Mouse (Mus musculus): ENCODE measurements around the gene Abat. TPM values are rescaled to one million over a fixed set of nuclear protein-coding genes. Genes with fewer than 3 reads are reported as not detected.

The Abat gene
- total RNA-seq, 2 experiments from 2014 or later, result 2.4 TPM; not detected in 1

DNA sequence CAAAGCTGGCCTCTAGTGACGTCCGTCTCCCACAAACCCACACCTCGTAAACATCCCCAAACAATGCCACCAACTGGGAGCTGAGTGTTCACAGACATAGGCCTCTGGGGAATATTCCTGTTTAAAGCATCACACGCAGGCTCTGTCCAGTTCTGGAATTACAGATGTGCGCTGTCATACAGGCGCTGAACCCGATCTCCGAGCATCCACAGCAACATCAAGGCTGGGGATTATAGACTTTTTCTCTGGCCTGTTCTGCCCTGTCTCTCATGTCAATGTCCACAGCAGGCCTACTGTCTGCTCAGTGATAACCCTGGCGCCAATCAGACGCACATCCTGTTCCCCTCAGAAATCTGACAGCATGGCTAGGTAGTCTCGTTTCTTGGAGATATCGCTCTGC, 57.1 kb downstream of the Abat start:
- no peak for ATAC-seq (replicated peaks; ENCODE audit: low FRiP score, poor library complexity, severe bottlenecking)

DNA sequence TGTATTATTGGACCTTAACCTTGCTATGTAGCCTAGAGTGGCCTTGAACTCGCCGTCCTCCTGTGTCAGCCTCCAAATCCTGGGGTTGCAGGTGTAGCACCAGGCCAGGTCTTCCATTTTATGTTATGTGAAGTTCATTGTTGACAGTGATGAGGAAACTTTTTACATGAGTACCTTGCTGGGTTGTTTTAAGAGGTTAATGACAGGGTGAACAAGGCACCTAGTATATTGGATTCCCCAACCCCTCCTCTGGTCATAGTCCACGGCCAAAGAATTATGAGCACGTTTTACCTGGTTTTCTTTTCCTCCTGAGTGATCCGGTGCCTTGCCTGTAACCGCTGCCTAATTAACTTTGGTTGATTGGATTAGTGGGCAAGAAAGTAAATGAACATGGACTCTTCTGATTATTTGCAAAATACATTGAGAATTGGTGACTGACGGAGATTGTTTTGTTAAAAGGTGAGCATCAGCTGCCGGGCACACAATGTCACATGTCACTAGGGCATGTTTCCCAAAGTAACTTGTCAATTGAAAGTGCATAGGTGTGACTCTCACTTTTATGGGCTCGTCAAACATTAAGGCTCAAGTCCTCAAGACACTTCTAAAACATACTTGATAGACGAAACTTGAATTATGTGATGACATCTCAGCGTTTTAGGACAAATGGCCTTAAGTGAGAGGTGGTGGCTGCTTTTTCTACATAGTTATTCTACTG, 57.8 kb downstream of the Abat start:
- no peak for ATAC-seq (replicated peaks; ENCODE audit: low FRiP score, poor library complexity, severe bottlenecking)

DNA sequence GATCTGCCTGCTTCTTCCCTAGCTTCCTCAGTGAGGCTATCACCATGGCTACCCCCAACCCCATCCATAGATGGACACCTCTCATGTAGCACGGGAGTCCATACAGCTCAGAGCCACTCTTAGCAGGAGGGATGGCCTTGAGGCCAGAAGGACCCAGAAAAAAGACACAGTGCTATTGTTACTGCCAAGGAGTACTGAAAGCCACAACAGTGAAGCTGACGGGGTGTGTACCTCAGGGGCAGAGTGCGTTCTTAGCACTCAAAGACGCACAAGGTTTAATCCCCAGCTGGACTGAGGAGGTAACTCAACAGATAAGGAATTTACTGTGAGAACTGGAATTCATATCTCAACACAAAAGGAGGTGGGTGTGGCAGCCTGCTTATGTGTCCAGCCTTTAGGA, 59.8 kb downstream of the Abat start:
- ATAC-seq (replicated peaks; ENCODE audit: low FRiP score, poor library complexity, severe bottlenecking), result no peak

DNA sequence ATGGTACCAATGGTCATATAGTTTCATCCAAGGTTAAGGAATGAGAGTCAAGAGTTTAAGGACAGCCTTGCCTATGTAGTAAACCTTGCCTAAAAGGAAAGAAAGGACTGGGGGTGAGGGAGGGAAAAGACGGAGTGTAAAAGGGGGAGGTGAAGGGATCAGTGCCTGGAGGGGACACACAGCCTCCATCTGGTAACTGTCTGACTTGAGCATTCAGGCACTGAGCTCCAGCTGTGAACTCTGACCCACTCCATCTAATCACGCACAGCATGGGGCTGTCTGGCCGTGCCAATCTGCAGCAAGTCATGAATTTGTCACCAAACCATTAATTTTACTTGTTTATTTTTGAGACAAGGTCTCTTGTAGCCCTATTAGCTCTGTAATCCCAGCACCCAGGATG, 60.5 kb downstream of the Abat start:
- no peak for ATAC-seq (replicated peaks; ENCODE audit: low FRiP score, poor library complexity, severe bottlenecking)

DNA sequence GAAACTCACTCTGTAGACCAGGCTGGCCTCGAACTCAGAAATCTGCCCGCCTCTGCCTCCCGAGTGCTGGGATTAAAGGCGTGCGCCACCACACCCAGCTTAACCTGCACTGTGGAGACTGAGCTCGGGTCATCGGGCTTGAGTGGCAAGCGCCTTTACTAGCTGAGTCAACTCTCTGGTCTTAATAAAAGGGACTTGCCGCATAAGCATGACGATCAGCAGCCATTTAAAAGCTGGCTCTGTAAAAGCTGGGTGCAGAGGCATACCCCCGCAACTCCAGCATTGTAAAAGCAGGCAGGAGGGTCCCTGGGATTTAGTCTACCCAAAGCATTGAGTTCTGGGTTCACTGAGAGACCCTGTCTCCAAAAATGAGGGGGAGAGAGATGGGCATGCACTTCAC, 61.1 kb downstream of the Abat start:
- ATAC-seq (replicated peaks; ENCODE audit: low FRiP score, poor library complexity, severe bottlenecking), result no peak

DNA sequence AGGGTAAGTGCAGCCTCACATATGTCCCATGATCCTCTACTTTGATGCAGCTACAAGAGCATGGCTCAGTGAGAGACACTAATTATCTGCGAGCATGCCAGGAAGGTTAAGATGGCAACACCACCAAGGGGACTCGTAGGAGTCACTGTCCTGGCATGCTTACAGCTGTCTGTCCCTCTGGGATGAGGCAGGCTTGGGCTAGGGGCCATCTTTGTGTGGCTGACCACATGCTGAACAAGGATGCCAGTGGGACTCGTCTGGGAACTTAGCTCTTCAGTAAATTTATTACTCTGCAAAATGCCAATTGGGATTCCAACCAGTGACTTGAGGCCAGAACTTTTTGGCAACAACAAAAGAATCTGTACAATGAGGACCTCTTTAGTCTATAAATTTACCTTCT, 62.9 kb downstream of the Abat start:
- ATAC-seq (replicated peaks; ENCODE audit: low FRiP score, poor library complexity, severe bottlenecking), result no peak

DNA sequence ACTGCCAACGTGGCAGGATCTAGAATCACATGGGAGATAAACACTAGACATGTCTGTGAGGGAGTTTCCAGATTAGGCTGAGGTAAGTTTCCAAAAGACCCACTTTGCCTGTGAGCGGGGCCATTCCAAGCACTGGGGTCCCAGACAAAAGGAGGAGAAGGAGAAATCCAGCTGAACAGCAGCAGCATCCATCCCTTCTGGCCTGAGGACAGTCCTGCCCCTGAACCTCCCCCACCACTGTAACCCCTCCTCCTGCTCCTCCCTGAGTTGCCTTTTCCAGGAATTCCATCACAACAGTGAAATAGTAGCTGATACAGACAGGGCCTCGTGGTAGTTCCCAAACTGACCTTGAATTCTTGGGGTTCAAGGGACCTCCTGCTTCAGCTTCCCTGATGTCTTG, 63.7 kb downstream of the Abat start:
- no peak for ATAC-seq (replicated peaks; ENCODE audit: low FRiP score, poor library complexity, severe bottlenecking)

DNA sequence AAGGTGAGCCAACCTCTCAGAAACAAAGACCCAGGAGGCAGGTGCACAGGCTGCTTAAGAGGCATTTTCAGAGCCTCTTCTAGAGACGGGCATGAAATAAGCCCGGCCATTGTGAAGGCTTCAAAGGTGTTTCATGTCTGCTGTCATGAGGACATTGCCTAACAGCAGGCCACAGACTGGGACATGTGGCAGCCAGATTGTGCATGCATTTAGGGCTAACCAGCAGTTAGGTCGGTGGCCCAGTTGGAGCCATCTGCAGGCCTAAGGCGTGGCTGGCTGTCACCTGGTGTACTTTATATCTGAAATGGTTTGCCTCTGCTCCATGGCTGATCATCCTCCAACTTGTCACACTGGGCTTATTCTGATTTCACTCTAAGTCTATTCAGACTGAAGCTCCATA, 65.1 kb downstream of the Abat start:
- no peak for ATAC-seq (replicated peaks; ENCODE audit: low FRiP score, poor library complexity, severe bottlenecking)

DNA sequence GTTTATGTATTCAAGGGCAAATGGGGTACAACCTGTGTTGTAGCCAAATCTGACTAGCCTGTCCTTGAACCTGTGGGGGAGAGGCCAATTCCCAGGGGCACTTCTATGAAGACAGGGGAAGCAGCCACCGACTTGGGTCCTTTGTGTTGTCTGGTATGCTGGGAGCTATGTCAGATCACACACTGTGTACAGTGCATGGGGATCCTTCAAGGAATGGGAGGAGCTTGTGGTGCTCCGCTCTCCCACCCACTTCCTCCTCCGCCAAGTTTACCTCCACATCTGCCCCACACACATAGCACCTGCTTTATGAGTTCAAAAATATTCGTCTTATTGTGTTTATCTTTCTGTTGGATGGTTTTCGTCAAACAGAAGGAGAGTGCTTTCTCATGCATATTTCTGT, 66.3 kb downstream of the Abat start:
- no peak for ATAC-seq (replicated peaks; ENCODE audit: low FRiP score, poor library complexity, severe bottlenecking)

DNA sequence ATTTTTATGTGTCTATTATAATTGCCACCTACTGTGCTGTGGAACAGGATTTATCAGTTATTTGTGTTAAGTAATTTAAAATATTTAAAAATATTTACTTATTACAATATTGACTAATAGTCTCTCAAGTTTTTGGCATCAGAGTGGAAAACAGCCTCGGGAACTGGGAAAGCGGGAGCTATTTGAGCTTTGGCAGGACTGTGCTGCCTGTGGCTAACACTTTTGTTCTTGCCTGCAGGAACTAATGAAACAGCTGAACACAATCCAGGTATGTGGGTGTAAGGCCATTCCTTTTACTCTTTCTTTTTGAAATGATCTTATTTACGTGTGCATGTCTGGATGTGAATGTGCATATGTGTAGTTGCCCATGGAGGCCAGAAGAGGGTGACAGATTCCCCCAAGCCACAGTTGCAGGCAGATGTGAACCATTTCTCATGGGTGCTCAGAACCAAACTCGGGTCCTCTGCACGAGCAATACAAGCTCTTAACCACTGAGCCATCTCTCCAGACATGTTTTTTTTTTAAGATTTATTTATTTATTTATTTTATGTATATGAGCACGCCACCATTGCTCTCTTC, 68.5 kb downstream of the Abat start:
- no peak for ATAC-seq (replicated peaks; ENCODE audit: low FRiP score, poor library complexity, severe bottlenecking)

DNA sequence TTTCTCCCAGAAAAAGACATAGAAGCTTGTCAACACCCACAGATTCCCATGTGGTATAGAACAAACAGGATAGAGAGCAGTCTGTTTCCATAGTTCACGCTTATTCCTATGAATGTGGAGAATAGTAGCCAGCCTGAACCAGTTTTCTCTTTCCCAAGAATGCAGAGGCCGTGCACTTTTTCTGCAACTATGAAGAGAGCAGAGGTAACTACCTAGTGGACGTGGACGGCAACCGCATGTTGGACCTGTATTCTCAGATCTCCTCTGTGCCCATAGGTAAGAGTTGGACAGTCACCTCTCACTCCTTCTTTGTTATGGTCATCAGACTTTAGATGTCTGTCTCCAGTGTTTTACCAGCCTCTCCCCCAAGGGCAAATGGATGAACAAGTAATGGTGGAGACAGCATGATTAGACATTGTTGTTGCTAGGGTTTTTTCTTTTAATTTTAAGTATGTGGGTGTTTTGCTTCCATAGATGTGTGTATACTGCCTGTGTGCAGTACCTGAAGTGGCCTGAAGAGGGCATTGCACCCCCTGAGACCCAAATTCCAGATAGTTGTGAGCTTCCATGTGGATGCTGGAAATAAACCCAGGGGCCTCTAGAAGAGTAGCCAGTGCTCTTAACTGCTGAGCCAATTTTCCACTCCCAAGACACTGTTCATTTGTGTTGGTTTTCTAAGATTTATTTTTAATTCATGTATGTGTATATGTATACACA, 69.5 kb downstream of the Abat start:
- no peak for ATAC-seq (replicated peaks; ENCODE audit: low FRiP score, poor library complexity, severe bottlenecking)

DNA sequence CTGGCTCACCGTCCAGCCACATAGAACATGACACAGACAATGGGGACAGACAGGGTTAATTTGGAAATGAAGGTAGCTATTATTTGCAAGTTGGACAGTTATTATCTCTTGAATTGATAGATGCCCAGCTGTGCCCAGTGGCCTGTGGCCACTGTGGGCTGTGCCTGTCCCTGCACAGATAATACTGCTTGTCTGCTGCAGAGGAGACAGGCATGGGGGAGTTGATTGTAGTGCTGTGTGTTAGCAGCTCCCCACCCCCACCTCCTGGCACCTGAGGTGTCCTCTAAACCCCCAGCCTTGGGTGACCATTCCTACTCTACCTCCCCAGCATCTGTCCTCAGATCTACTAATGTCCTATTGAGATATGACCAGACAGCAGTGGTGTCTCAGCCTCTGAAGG, 71.0 kb downstream of the Abat start:
- peak; percentile 38; the same call in 1 of the 2 replicates for ATAC-seq (replicated peaks; ENCODE audit: low FRiP score, poor library complexity, severe bottlenecking)

DNA sequence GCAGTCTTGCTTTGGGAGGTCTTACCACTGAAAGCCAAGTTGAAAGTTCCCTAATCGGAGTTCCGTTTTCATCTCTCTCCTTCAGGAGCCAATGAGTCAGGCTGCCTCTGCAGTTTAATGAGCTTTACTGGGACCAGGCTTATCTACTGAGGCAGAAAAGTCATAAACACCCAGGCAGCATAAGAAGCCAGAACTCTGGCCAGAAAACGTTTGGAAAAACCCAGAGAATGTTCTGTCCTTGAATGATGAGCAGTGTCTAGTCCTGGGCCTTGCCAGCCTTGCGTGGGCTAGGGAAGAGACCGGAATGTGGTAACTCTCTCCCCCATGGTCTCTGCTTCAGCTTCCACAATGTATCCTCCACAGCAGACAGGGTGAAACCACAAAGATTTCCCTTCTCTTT, 71.8 kb downstream of the Abat start:
- ATAC-seq (replicated peaks; ENCODE audit: low FRiP score, poor library complexity, severe bottlenecking), result 0 out of 2 replicates have a peak, but pooled peaks have one; percentile 24

DNA sequence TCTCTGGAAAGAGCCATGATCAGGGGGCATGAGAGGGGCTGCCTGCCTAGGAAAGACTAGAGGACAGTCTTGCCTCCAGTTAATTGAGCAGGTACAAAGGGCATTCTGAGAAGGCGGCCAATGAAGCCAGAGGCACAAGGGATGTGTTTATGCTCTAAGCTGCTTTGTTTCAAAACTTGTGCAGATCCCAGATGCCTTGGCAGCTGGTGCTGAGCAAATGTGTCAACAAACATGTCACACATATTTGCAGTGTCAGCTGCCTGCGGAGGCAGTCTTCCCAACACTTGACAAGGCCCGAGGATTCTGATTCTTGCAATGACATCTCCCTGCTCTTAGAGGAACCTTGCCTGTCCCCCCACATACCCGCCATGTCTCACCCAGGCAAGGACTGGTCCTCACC, 82.2 kb downstream of the Abat start:
- ATAC-seq (replicated peaks; ENCODE audit: low FRiP score, poor library complexity, severe bottlenecking), result no peak

DNA sequence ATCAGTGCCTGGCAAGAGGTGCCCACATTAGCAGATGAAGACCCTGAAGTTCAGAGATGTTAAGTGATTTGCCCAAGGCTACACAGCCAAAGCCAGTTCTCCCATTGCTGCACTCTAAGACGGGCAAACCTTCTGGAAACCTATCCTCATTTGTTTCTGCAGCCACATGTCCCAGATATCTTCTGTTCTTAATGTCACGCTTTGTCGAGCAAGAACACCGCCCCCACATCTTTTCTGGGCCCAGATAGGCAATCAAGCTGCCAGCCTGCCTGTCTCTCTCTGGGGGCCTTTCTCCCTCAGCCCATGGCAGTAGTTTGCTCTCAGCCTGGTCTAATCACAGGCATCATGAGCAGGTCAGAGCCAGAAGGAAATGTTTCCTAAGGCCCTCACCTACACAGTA, 83.1 kb downstream of the Abat start:
- no peak for ATAC-seq (replicated peaks; ENCODE audit: low FRiP score, poor library complexity, severe bottlenecking)

DNA sequence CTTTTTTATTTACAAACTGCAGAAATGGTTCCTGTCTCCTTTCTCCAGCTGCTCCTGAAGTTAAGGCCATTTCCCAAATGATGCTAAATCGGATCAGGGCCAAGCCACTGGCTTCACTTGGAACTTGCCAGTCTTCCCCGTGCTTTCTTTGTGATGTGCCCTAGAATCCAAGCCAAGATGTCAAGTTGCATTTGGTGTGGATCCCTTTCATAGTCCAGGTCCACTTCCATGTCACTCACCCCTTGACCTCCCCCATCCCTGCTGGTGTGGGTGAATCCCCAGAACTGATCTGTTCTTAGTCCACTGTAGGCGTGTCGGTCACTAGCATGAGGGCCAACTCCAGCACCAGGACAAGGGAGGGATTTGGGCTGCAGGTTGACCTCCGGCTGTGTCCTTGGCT, 84.3 kb downstream of the Abat start:
- ATAC-seq (replicated peaks; ENCODE audit: low FRiP score, poor library complexity, severe bottlenecking), result no peak

DNA sequence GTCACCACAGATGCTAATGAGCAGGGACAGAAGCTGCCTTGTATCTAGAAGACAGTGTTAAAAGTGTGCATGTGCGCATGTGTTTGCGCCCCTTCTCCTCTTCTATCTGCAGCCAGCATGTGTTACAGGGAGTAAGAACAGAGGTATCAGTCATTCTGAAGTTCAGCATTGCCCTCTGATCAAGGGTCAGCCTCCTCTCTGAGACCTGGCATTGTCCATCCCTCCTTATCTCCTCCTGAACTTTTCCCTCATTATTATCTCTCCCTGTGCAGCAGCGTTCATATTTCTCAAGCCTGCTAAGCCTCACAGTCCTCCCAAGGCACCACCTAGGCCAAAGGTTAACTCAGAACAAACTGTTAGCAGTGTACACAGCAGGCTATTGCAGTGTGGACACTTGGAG, 90.6 kb downstream of the Abat start:
- ATAC-seq (replicated peaks; ENCODE audit: low FRiP score, poor library complexity, severe bottlenecking), result peak; percentile 50

DNA sequence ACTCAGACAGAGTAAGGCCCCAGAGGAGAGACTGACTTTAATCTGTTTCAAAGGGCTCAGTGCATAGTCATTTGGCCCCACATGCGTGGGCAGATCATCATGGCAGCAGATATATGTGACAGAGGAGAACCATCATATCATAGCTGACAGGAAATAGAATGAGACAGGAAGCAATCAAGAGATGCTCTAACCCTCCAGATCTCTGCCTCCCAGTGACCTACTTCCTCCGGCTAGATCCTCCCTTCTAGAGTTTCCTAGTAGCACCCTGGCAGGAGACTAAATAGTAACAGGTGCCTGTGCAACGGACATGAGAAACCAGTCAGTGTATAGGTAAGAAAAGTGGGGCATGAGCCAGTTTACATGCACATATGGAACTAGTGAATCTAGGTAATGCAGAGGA, 97.2 kb downstream of the Abat start:
- ATAC-seq (replicated peaks; ENCODE audit: low FRiP score, poor library complexity, severe bottlenecking), result no peak

DNA sequence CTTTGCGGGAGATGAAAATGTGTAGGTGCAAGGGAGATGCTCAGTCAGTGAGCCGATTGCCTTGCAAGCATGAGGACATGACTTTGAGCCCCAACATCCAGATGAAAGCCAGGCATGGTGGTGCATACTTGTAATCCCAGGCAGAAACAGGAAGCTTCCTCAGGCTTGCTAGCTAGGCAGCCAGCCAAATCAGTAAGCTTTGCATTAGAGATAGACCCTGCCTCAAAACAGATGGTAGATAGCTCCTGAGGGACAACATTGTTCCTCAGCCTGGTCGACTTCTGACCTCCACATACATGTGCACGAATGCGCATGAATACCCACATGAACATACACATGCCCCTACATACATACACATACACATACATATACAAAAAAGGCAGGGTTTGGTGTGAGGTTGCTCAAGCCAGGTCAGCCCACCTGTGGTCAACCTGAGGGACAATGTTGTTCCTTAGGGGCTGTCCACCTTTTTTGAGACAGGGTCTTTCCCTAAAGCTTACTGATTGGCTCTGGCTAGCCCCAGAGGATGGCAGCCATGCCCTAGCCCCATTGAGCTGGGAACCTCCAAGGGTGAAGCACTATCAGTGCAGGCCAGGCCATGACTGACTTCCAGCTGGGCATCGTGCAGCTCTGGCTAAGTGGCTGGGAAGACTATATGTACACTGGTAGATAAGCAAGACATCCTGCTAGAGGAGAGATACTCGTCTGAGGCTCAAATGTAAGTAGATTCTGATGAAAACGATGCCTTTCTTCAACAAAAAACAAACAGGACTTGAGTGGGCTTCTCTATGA, 99.2 kb downstream of the Abat start:
- peak; percentile 93 for ATAC-seq (replicated peaks; ENCODE audit: low FRiP score, poor library complexity, severe bottlenecking)

DNA sequence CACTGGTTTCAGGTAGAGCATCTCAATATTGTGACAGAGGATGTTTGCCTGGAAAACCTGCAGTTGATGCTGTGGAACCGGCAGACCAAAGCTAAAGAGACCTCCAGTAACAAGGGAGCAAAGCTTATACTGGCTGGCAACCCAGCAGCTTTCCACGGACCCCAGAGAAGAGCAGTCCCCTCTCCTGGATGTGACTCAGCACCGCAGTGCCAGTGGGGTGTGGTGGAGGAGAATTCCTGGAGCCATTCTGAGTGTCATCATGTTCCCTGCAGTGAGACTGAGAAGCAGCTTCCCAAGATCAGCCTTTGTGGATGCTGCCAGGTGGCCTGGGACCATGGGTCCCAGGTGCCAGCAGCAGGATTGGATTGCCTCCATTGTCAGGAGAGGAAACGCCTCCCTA, 99.8 kb downstream of the Abat start:
- ATAC-seq (replicated peaks; ENCODE audit: low FRiP score, poor library complexity, severe bottlenecking), result peak; percentile 58

DNA sequence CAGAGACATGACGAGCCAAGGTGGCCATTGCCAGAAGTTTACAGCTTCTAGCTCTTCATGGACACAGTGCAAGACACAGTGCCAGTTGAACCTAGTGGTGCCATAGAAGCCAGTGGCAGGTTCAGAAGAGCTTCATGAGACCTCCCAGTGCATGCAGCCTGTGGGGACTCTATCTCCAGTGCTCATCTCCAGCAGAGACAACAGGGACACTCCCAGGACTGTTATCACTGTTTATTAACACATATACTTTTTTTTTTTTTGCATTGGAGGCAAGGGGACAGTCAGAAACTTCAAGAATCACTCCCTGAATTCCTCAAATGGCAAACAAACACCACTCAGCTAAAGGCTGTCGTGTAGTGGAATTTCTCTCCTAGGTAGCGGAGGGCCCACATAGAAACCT, 100.2 kb downstream of the Abat start:
- peak; percentile 18 for ATAC-seq (replicated peaks; ENCODE audit: low FRiP score, poor library complexity, severe bottlenecking)
